Mouse (Mus musculus) left cerebral cortex, postnatal 10 days (tissue): ENCODE measurements at regions not wholly inside any gene's neighbourhood (a gene's known extent, or its start where the extent isn't known, plus 50 kb on each side); places are given as distances from the start of the nearest gene placed in this dataset.

Source experiments
- DNase-seq, 2 experiments: peaks; one replicate each; pipeline ENCODE4 v3.0.0; 2021 to 2022; ENCODE audit warnings: low spot score in 2 of 2, mixed read lengths in 1 of 2; ENCODE audit errors: extremely low spot score in 1 of 2
- intact Hi-C: fragments of 180-260 bp; cut with DNase I; formaldehyde crosslinking; loops from one replicate; pipeline ENCODE4 v1.15.1; 2025

GRCm38 (mm10) chr13:97578595-97578994 is 181.8 kb downstream of the Gm10260 start:
- intact Hi-C loops, result no loop called here

GRCm38 (mm10) chr13:97577081-97577785 is 183.2 kb downstream of the Gm10260 start:
- DNase-seq, result no peak
- intact Hi-C loops, result no loop called here

More at GRCm38 (mm10) chr13:97578595-97578994, 181.8 kb downstream of the Gm10260 start:
- DNase-seq, result peak in 1 of 2 experiments; percentile 40

- DNase-seq, result no peak
- intact Hi-C loops, result no loop called here
These were observed 186.8 kb downstream of the Gm10260 start for GRCm38 (mm10) chr13:97573601-97574000.

- no peak for DNase-seq
- intact Hi-C loops, result no loop called here
These were observed 188.1 kb downstream of the Gm10260 start for GRCm38 (mm10) chr13:97572352-97572751.

GRCm38 (mm10) chr13:97570009-97570408 is 190.4 kb downstream of the Gm10260 start:
- peak in 1 of 2 experiments; percentile 71 for DNase-seq
- intact Hi-C loops, result no loop called here

- intact Hi-C loops, result no loop called here
- DNase-seq, result no peak
These were observed 192.8 kb downstream of the Gm10260 start for GRCm38 (mm10) chr13:97567632-97568031.

- intact Hi-C loops, result no loop called here
- no peak for DNase-seq
These were observed 194.4 kb downstream of the Gm10260 start for GRCm38 (mm10) chr13:97566071-97566470.

- intact Hi-C loops, result loop anchor here (5.0 kb wide), 1 partner anchor 320 kb away; the partner anchor contains the start of gene Enc1
- DNase-seq, result no peak
These were observed 198.2 kb downstream of the Gm10260 start for GRCm38 (mm10) chr13:97562241-97562640.

GRCm38 (mm10) chr13:97560789-97561188 is 199.6 kb downstream of the Gm10260 start:
- intact Hi-C loops, result loop anchor here (5.0 kb wide), 1 partner anchor 318 kb away; the partner anchor contains the start of gene Enc1
- no peak for DNase-seq

GRCm38 (mm10) chr13:97559611-97560385 is 200.6 kb downstream of the Gm10260 start:
- intact Hi-C loops, result loop anchor here (5.0 to 10.0 kb wide), 2 partner anchors 317 to 375 kb away; partner anchors contain the start of gene Enc1
- DNase-seq, result peak; percentile 51 to 73

GRCm38 (mm10) chr13:97558884-97559283 is 201.5 kb downstream of the Gm10260 start:
- DNase-seq, result no peak

GRCm38 (mm10) chr13:97555312-97555711 is 205.1 kb downstream of the Gm10260 start:
- no peak for DNase-seq
- intact Hi-C loops, result loop anchor here (10.0 kb wide), 1 partner anchor 379 kb away; no protein-coding TSS in a partner anchor

More at GRCm38 (mm10) chr13:97558884-97559283, 201.5 kb downstream of the Gm10260 start:
- intact Hi-C loops, result loop anchor here (10.0 kb wide), 1 partner anchor 376 kb away; no protein-coding TSS in a partner anchor

GRCm38 (mm10) chr13:97554601-97555000 is 205.8 kb downstream of the Gm10260 start:
- no peak for DNase-seq
- intact Hi-C loops, result loop anchor here (10.0 kb wide), 1 partner anchor 380 kb away; no protein-coding TSS in a partner anchor

GRCm38 (mm10) chr13:97552236-97552635 is 208.2 kb downstream of the Gm10260 start:
- DNase-seq, result no peak
- intact Hi-C loops, result loop anchor here (10.0 kb wide), 1 partner anchor 383 kb away; no protein-coding TSS in a partner anchor

GRCm38 (mm10) chr13:97550880-97551279 is 209.6 kb downstream of the Gm10260 start:
- intact Hi-C loops, result loop anchor here (10.0 kb wide), 1 partner anchor 384 kb away; no protein-coding TSS in a partner anchor
- no peak for DNase-seq

- intact Hi-C loops, result loop anchor here (10.0 kb wide), 1 partner anchor 385 kb away; no protein-coding TSS in a partner anchor
- DNase-seq, result no peak
These were observed 210.3 kb downstream of the Gm10260 start for GRCm38 (mm10) chr13:97550172-97550571.

GRCm38 (mm10) chr13:97549384-97549783 is 211.0 kb downstream of the Gm10260 start:
- intact Hi-C loops, result no loop called here

GRCm38 (mm10) chr13:97548527-97548977 is 211.9 kb downstream of the Gm10260 start:
- DNase-seq, result peak in 1 of 2 experiments; percentile 87
- intact Hi-C loops, result no loop called here

More at GRCm38 (mm10) chr13:97549384-97549783, 211.0 kb downstream of the Gm10260 start:
- no peak for DNase-seq

- DNase-seq, result no peak
- intact Hi-C loops, result no loop called here
These were observed 213.5 kb downstream of the Gm10260 start for GRCm38 (mm10) chr13:97546936-97547335.
